Mouse (Mus musculus) bone marrow, adult 2 months (tissue): ENCODE data around the gene Tbata. TPM values are rescaled to one million over a fixed set of nuclear protein-coding genes. Genes with fewer than 3 reads are reported as not detected.

ENCODE experiments used
- H3K27ac ChIP-seq: fragments of 200-500 bp; 2 replicates; pipeline ENCODE4 v1.5.1; 2012; ENCODE audit warnings: low read depth, mild to moderate bottlenecking, control low read depth, inconsistent platforms, low read length; ENCODE audit not compliant: control insufficient read depth, poor library complexity, insufficient read depth
- H3K4me1 ChIP-seq: fragments of 200-500 bp; 2 replicates; pipeline ENCODE4 v1.6.1; 2011; ENCODE audit warnings: low read length; ENCODE audit not compliant: control insufficient read depth, insufficient read depth
- H3K4me3 ChIP-seq: fragments of 200-500 bp; replicated peaks from 2 replicates; pipeline ENCODE3; 2011; ENCODE audit warnings: mild to moderate bottlenecking, low read depth, low read length, control low read depth; ENCODE audit not compliant: control insufficient read depth
- CTCF ChIP-seq: fragments of 200-500 bp; IDR thresholded peaks from 2 replicates; pipeline ENCODE4 v1.5.1; 2011; ENCODE audit warnings: low read length, control low read depth; ENCODE audit not compliant: control insufficient read depth, insufficient read depth
- POLR2A ChIP-seq: fragments of 200-500 bp; IDR thresholded peaks from 2 replicates; pipeline ENCODE4 v1.6.1; 2011; ENCODE audit warnings: low read depth, mild to moderate bottlenecking, control low read depth, low read length, borderline replicate concordance; ENCODE audit not compliant: control insufficient read depth
- WGBS: fragments of 180-500 bp; shearing (Covaris S2); methylation state at CpG from one replicate; pipeline ENCODE4 v1.1.7; 2018; 5-methylcytosine and 5-hydroxymethylcytosine counted together
- polyA plus RNA-seq: library from polyadenylated mRNA; stranded (reverse); fragments of >200 nt; gene quantifications from 2 replicates; pipeline ENCODE4 v1.2.4, GENCODE M21; 2011; ENCODE audit warnings: low replicate concordance; ENCODE audit not compliant: missing spikeins, insufficient read depth, insufficient read length

The Tbata gene
- polyA plus RNA-seq, result 7.3 TPM in 1 of 2 replicates, not detected in the other

DNA sequence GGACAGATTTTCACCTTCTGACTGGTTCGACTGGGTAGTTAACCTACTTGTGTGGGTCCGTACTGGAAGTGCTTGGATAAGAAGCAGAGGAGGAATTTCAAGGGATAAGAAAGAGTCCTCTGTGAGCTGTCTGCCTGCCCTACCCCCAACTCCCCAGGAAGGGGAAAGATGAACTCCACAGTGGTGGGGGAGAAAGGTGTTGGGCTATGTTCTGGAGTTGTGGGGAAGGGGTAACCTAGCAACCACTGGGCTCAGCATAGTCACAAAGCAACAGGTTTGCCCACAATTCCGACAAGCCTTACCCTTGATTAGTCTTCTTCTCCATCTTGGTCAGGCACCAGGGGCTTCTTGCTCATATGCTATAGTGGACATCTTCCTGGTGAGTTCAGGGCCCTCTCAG is at the start of gene Tbata:
Gene Tbata, plus strand, starts transcription at position 301 of the 400 bp plus-strand sequence.
- WGBS, result 66% methylated on average over 3 of the region's 3 CpGs
- TF ChIP-seq CTCF (no peak), POLR2A (no peak)

DNA sequence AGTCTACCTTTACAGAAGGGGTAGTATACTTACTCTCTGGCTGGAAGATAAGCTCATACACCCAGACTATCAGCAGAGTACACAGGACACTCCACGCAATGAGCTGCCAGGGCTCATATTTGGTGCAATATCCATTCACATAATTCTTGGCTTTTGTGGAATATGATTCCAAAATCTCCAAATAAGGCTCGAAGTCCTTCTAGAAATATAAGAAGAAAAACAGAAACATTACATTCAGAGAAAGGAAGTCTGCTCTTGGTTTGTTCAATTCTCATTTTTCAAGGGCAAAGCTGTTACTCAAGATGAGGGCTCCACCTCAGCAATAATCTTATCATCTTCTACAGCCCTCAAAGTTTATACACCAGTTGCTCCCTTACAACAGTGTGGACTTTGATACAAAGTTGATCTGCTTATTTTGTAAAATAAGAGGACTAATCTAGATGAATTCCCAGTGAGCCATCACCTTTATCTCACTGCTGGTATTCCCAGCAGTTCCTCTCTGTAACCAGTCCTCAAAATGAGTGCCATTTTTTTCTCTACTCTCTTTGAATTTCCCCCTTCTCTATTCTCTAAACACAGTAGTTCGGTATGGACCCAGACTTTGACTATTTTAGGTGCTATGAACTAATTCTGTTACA is 48.4 kb upstream of the Tbata start:
- Histone ChIP-seq H3K4me1 (peaks cover 1% of the 10 kb centered on the region; the same call in 1 of the 2 replicates), H3K4me3 (no peak overlapping the region), H3K27ac (no peak overlapping the region)
- WGBS, result 57% methylated on average over 3 of the region's 3 CpGs
- TF ChIP-seq POLR2A, result no peak
- TF ChIP-seq CTCF, result no peak

More for the DNA sequence above, at the start of gene Tbata:
- peaks cover 4% of the 10 kb centered on the region; the same call in 1 of the 2 replicates for H3K4me1 ChIP-seq
- H3K4me3 ChIP-seq, result no peak within 1 kb of the TSS
- H3K27ac ChIP-seq, result no peak within 1 kb of the TSS

DNA sequence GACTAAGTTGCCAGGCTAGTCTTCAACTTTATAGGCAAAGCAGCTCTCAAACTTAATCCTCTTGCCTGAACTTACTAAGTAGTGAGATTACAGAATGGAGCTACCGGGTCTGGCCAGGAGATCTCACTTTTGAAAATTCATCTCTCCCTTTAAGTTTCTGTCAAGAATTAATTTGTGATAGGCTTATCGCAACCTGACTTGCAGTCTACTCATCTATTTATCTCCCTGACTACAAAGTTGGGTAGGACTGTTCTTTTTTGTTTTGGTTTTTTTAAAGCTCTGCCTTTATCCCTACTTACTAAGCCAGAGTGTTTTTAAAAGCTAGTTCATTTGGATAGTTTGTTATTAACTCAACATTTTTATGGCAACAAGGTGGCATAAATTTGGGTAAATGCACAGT is 47.3 kb upstream of the Tbata start:
- H3K4me1 ChIP-seq, result peaks cover 1% of the 10 kb centered on the region; the same call in 1 of the 2 replicates
- WGBS, result 74% methylated on average over 2 of the region's 2 CpGs
- H3K27ac ChIP-seq, result no peak overlapping the region
- no peak overlapping the region for H3K4me3 ChIP-seq
- no peak for TF ChIP-seq POLR2A
- no peak for TF ChIP-seq CTCF

DNA sequence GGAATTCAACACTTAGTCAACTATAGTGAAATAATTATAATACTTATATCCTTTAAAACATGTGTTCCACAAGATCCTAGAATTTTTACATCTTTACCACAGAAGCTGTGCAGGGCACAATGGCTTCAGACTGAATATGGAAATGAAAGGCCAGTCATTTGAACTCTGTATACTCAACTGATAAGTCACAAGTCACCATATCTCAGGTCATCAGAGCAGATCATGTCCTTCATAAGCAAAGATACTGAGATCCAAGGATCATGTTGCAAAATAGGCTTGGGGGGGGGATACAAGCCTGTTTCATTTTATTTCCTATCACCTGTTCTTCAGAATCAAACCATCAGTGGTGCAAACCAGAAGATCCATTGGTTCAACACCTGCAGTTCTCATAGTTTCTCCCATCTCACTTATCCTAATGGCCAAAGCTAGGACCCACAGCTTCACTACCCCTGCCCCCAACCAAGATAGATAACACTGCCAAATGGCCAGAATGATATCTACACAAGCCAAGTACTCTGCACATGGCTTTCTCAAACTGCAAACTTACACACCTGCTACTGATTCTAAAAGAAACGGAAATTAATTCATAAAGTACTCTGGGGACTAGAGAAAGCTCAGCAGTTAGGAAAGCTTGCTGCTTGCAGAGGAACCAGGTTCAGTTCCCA is 42.9 kb upstream of the Tbata start:
- 59% methylated on average over 1 of the region's 1 CpGs for WGBS
- H3K4me1 ChIP-seq, result no peaks in the 10 kb centered on the region
- TF ChIP-seq POLR2A (no peak), CTCF (no peak)
- H3K27ac ChIP-seq, result no peak overlapping the region
- no peak overlapping the region for H3K4me3 ChIP-seq

DNA sequence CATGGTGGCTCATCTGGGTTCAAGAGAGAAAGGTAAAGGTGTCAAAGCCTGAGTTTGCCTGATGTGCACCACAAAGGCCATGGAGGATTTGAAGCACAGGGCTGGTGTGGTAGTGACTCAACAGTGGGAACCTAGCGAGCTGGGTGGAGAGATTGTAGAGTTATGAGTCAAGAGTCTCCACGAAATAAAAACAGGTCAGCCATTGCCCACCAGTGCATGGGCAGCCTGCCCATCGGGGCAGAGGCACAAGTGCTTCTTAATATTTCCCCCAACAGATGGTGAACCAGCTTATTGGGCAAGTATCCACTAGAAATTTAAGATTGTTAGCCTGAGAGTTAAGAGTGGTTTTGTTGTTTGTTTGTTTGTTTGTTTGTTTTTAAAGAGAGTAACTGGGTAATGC is 40.8 kb upstream of the Tbata start:
- no peak for TF ChIP-seq CTCF
- no peak for TF ChIP-seq POLR2A
- Histone ChIP-seq H3K4me1 (no peaks in the 10 kb centered on the region), H3K4me3 (no peak overlapping the region), H3K27ac (no peak overlapping the region)
- 72% methylated on average over 3 of the region's 3 CpGs for WGBS

DNA sequence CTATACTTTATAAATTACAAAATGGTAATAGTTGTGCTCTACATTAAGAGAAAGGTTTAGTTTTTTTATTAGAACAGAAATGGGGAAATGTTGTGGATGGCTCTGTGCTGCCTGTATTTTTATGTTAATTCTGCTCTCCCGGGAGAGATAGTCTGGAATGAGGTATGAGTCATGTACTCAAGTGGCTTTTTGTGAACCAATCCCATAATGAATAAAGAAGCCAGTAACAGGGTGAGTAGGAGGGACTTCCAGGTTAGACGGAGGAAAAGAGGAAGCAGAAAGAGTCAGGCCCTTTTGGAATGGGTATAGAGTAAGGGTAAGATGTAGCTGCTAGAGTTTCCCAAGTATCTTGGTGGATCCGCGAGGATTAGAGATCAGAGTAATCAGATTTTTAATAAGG is 37.7 kb upstream of the Tbata start:
- H3K27ac ChIP-seq, result no peak overlapping the region
- no peak for TF ChIP-seq POLR2A
- no peaks in the 10 kb centered on the region; the same call in 1 of the 2 replicates for H3K4me1 ChIP-seq
- 62% methylated on average over 4 of the region's 4 CpGs for WGBS
- H3K4me3 ChIP-seq, result no peak overlapping the region

DNA sequence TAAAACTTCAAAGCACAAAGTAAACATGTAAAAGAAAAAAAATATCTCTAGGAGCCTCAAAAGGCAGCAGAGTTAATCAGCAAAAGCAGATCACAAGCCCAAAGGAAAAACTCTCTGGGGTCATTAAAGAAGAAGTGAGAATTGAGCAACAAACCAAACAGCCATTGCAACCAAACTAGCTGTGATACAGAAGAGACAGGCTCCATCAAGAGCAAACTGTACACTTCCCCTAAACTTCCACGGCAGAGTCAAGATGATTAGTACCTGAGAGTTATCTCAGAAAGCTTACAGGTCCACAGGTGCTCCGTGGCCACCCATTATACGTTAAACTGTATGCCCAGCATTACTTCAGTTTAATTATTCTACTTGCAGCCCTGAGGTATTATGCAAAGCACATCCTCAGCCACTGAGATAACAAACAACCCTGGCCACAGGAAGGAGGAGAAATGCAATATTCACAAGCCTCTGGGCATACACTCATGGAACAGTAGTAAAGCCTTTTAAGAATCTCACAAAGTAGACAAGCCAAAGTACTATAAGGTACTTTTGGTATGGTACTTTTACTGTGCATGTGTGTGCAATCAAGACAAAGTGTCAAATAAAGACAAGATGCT is 36.4 kb upstream of the Tbata start:
- no peak for TF ChIP-seq POLR2A
- TF ChIP-seq CTCF, result no peak
- H3K27ac ChIP-seq, result no peak overlapping the region
- H3K4me1 ChIP-seq, result no peaks in the 10 kb centered on the region; the same call in 1 of the 2 replicates
- 29% methylated on average over 3 of the region's 3 CpGs for WGBS
- no peak overlapping the region for H3K4me3 ChIP-seq

DNA sequence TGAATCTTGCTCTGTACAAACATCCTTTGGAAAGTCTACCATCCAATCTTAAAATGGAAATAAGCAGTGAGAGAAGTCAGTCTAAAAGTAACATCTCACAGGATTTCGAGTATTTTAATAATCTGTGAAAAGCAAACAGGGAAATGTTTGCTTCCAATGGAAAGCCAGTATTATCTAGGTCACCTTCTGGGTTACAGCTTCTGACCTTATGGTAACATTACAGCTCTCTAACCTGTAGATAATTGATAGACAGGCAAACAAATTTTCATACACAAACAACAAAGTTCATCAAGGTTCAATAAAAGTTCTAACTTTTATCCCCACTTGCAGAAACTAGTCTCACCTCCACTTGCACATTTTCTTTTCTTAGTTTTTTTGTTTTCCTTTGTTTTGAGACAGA is 34.2 kb upstream of the Tbata start:
- no peak overlapping the region for H3K4me3 ChIP-seq
- TF ChIP-seq CTCF, result no peak
- TF ChIP-seq POLR2A, result no peak
- no peaks in the 10 kb centered on the region; the same call in 1 of the 2 replicates for H3K4me1 ChIP-seq
- WGBS, result 76% methylated on average over 1 of the region's 1 CpGs
- H3K27ac ChIP-seq, result no peak overlapping the region

DNA sequence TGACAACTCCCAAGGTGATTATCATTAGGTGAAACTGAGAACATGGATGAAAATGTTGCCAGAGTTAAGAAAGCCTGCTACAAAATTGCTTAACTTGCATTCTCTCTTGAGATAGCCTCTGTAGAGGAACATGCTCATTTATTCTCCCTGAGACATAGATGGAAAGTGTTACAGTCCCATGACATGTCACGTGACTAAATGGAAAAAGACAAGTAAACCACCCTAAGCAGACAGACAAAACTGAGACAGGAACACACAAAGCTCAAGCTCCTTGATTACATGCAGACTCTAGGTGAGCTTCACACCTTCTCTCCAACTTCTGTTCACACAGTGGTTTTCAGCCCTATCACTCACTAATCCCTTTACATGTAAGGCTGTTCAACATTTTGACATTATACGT is 28.4 kb upstream of the Tbata start:
- TF ChIP-seq POLR2A (no peak), CTCF (no peak)
- WGBS, result 63% methylated on average over 2 of the region's 2 CpGs
- Histone ChIP-seq H3K4me3 (no peak overlapping the region), H3K27ac (no peak overlapping the region), H3K4me1 (no peaks in the 10 kb centered on the region; the same call in 1 of the 2 replicates)
